Comparison of ENCODE assay signal across 15 mouse cellular contexts in genomic region chr9:57593454-57594173, GRCm38 (mm10). TPM values are rescaled to one million over a fixed set of nuclear protein-coding genes. Genes with fewer than 3 reads are reported as not detected.
DNase-seq lines count a peak whose midpoint lies in the region; ATAC-seq lines count a peak whose summit lies in the region.
"Had no signal": no experiment of that assay in that cellular context is flagged by ENCODE, and none has a peak within 500 bp of the region (broad histone marks: within the 10 kb centered on the region; RNA-seq: fewer than 3 reads in every experiment).

No protein-coding gene starts in this region.

- H3K27me3 ChIP-seq in intestine, embryonic 16.5 days (replicated peaks; ENCODE audit: control insufficient read depth, insufficient read depth, low read length), result no peaks in the 10 kb centered on the region
- no peaks in the 10 kb centered on the region for H3K27me3 ChIP-seq in intestine, embryonic 15.5 days (replicated peaks)
- H3K27me3 ChIP-seq: forebrain, embryonic 15.5 days; Patski had no signal

- no peak overlapping the region for H3K4me2 ChIP-seq in intestine, embryonic 16.5 days (ENCODE audit: low read depth, low read length)
- H3K4me2 ChIP-seq in intestine, embryonic 15.5 days (replicated peaks), result no peak overlapping the region
- H3K4me2 ChIP-seq: forebrain, embryonic 15.5 days had no signal

- H3K4me3 ChIP-seq in intestine, embryonic 16.5 days (ENCODE audit: low read length), result no peak overlapping the region
- no peak overlapping the region for H3K4me3 ChIP-seq in intestine, embryonic 15.5 days (replicated peaks)
- H3K4me3 ChIP-seq: forebrain, embryonic 15.5 days had no signal

- peak; percentile 40 for DNase-seq in brain, adult 2 months (ENCODE audit: low read depth, low spot score)
- peak; percentile 34 for DNase-seq in embryo, embryonic 9.5 days (ENCODE audit: extremely low spot score)
- DNase-seq in kidney, postnatal 10 days, result peak; percentile 61
- DNase-seq in thymus, postnatal 36 days, result no peak
- no peak for DNase-seq in layer of hippocampus, adult 9-11 months
- no peak for DNase-seq in Muller cell, postnatal 12 days (ENCODE audit: inconsistent ontology term)
- DNase-seq: heart, postnatal 4 days had no signal

- H3K36me3 ChIP-seq in intestine, embryonic 16.5 days (ENCODE audit: control insufficient read depth, insufficient read depth, low read length), result 0 out of 2 replicates have a peak, but pooled peaks cover 9% of the 10 kb centered on the region
- peaks cover 12% of the 10 kb centered on the region; the same call in 1 of the 2 replicates for H3K36me3 ChIP-seq in intestine, embryonic 15.5 days

- H3K9me3 ChIP-seq in intestine, embryonic 16.5 days (ENCODE audit: control insufficient read depth, low read length), result no peaks in the 10 kb centered on the region
- no peaks in the 10 kb centered on the region for H3K9me3 ChIP-seq in intestine, embryonic 15.5 days
- H3K9me3 ChIP-seq: forebrain, embryonic 15.5 days had no signal

- ATAC-seq in intestine, embryonic 16.5 days, result peak; percentile 27; the same call in 1 of the 2 replicates
- no peak for ATAC-seq in intestine, embryonic 15.5 days
- ATAC-seq: forebrain, embryonic 15.5 days; Patski had no signal

- no peak overlapping the region for H3K27ac ChIP-seq in intestine, embryonic 16.5 days (ENCODE audit: low read length)
- H3K27ac ChIP-seq in intestine, embryonic 15.5 days, result no peak overlapping the region
- H3K27ac ChIP-seq: forebrain, embryonic 15.5 days; macrophage had no signal

- 51% methylated on average over 12 of the region's 12 CpGs for WGBS in intestine, embryonic 16.5 days
- 63% methylated on average over 12 of the region's 12 CpGs for WGBS in intestine, embryonic 15.5 days

- H3K9ac ChIP-seq in intestine, embryonic 16.5 days (ENCODE audit: low read depth, low read length), result no peak overlapping the region
- H3K9ac ChIP-seq in intestine, embryonic 15.5 days, result no peak overlapping the region
- H3K9ac ChIP-seq: forebrain, embryonic 15.5 days had no signal

- H3K4me1 ChIP-seq in intestine, embryonic 16.5 days (ENCODE audit: control insufficient read depth, insufficient read depth, low read length), result peaks cover 16% of the 10 kb centered on the region
- peaks cover 5% of the 10 kb centered on the region for H3K4me1 ChIP-seq in intestine, embryonic 15.5 days (replicated peaks)

RNA-seq across cellular contexts. Expression of gene Ulk3, which starts 4.4 kb away (rescaled TPM):
- 18.0 and 19.0 TPM in 2 replicates for polyA plus RNA-seq in intestine, embryonic 16.5 days (2015; fragmentation: Nextera tagmentation; extraction: Ambion mirVana)
- 16.3 and 20.4 TPM in 2 replicates for polyA plus RNA-seq in intestine, embryonic 15.5 days (2015; fragmentation: Nextera tagmentation; extraction: Ambion mirVana)

RNA-seq across cellular contexts. Expression of gene Cplx3, which starts 12.5 kb away (rescaled TPM):
- polyA plus RNA-seq in intestine, embryonic 16.5 days (2015; fragmentation: Nextera tagmentation; extraction: Ambion mirVana), result not detected in 2 replicates
- not detected in 2 replicates for polyA plus RNA-seq in intestine, embryonic 15.5 days (2015; fragmentation: Nextera tagmentation; extraction: Ambion mirVana)
- polyA plus RNA-seq: gonadal fat pad, adult 2 months; liver, embryonic 16.5 days; macrophage; stomach, embryonic 16.5 days had no signal

RNA-seq across cellular contexts. Expression of gene Lman1l, which starts 27.0 kb away (rescaled TPM):
- not detected in 2 replicates for polyA plus RNA-seq in intestine, embryonic 16.5 days (2015; fragmentation: Nextera tagmentation; extraction: Ambion mirVana)
- polyA plus RNA-seq in intestine, embryonic 15.5 days (2015; fragmentation: Nextera tagmentation; extraction: Ambion mirVana), result not detected in 2 replicates
- polyA plus RNA-seq: forebrain, embryonic 15.5 days; gonadal fat pad, adult 2 months; liver, embryonic 16.5 days; macrophage; stomach, embryonic 16.5 days had no signal

RNA-seq across cellular contexts. Expression of gene Scamp2, which starts 32.9 kb away (rescaled TPM):
- polyA plus RNA-seq in intestine, embryonic 16.5 days (2015; fragmentation: Nextera tagmentation; extraction: Ambion mirVana), result 95.7 and 97.2 TPM in 2 replicates
- 83.9 and 84.5 TPM in 2 replicates for polyA plus RNA-seq in intestine, embryonic 15.5 days (2015; fragmentation: Nextera tagmentation; extraction: Ambion mirVana)

RNA-seq across cellular contexts. Expression of gene Mpi, which starts 41.1 kb away (rescaled TPM):
- polyA plus RNA-seq in intestine, embryonic 16.5 days (2015; fragmentation: Nextera tagmentation; extraction: Ambion mirVana), result 58.4 and 59.4 TPM in 2 replicates
- 50.2 and 55.8 TPM in 2 replicates for polyA plus RNA-seq in intestine, embryonic 15.5 days (2015; fragmentation: Nextera tagmentation; extraction: Ambion mirVana)

Comparison
In these comparisons a context has a peak if more than half of its experiments do, and no peak if none do; other contexts are left out.
1. DNase-seq: peak in brain, adult 2 months (single experiment), embryo, embryonic 9.5 days (single experiment) and kidney, postnatal 10 days (single experiment); none in thymus, postnatal 36 days (0 of 2), layer of hippocampus, adult 9-11 months (single experiment) and Muller cell, postnatal 12 days (single experiment).